Comparison of ENCODE assay signal across 14 mouse cellular contexts in genomic region chr2:3664086-3664485, GRCm38 (mm10).
DNase-seq lines count a peak whose midpoint lies in the region; ATAC-seq lines count a peak whose summit lies in the region.
"Had no signal": no experiment of that assay in that cellular context is flagged by ENCODE, and none has a peak within 500 bp of the region (broad histone marks: within the 10 kb centered on the region; RNA-seq: fewer than 3 reads in every experiment).

No protein-coding gene starts in this region.

- H3K4me2 ChIP-seq in intestine, embryonic 16.5 days (ENCODE audit: low read depth, low read length), result no peak overlapping the region
- no peak overlapping the region for H3K4me2 ChIP-seq in intestine, embryonic 15.5 days (replicated peaks)
- H3K4me2 ChIP-seq: heart, embryonic 13.5 days; midbrain, embryonic 15.5 days; neural tube, embryonic 15.5 days had no signal

- H3K36me3 ChIP-seq in intestine, embryonic 16.5 days (ENCODE audit: control insufficient read depth, insufficient read depth, low read length), result no peaks in the 10 kb centered on the region
- H3K36me3 ChIP-seq in intestine, embryonic 15.5 days, result no peaks in the 10 kb centered on the region
- H3K36me3 ChIP-seq: heart, embryonic 13.5 days; midbrain, embryonic 15.5 days; neural tube, embryonic 15.5 days had no signal

- H3K27ac ChIP-seq in intestine, embryonic 16.5 days (ENCODE audit: low read length), result no peak overlapping the region
- H3K27ac ChIP-seq in intestine, embryonic 15.5 days, result no peak overlapping the region
- H3K27ac ChIP-seq: heart, embryonic 13.5 days; hindbrain, postnatal 0 days; midbrain, embryonic 15.5 days; neural tube, embryonic 15.5 days had no signal

- DNase-seq in CD4-positive, CD25-positive, alpha-beta regulatory T cell, adult 2 months (ENCODE audit: low read depth, low spot score), result peak; percentile 28
- peak; percentile 59 for DNase-seq in lung, postnatal 36 days
- no peak for DNase-seq in left cerebral cortex, postnatal 25 days (ENCODE audit: low spot score in 2 of 2)
- DNase-seq in gastrocnemius, postnatal 25 days, result no peak
- DNase-seq in embryo, embryonic 11 days, result no peak
- DNase-seq: cerebellum, postnatal 36 days; right cerebral cortex, postnatal 25 days had no signal

- H3K9ac ChIP-seq in intestine, embryonic 16.5 days (ENCODE audit: low read depth, low read length), result no peak overlapping the region
- H3K9ac ChIP-seq in intestine, embryonic 15.5 days, result no peak overlapping the region
- H3K9ac ChIP-seq: heart, embryonic 13.5 days; midbrain, embryonic 15.5 days; neural tube, embryonic 15.5 days had no signal

- intact Hi-C loops in left cerebral cortex, postnatal 25 days (cut with DNase I), result no loop called here

- ATAC-seq in intestine, embryonic 16.5 days, result peak; percentile 44; the same call in 1 of the 2 replicates
- ATAC-seq in intestine, embryonic 15.5 days, result no peak
- peak; percentile 85 for ATAC-seq in granulocyte monocyte progenitor cell, adult 5-6 weeks (replicated peaks; ENCODE audit: poor library complexity, severe bottlenecking)
- ATAC-seq: hindbrain, postnatal 0 days; midbrain, embryonic 15.5 days had no signal

- WGBS in intestine, embryonic 16.5 days, result 63% methylated on average over 6 of the region's 6 CpGs
- WGBS in intestine, embryonic 15.5 days, result 58% methylated on average over 6 of the region's 6 CpGs

- H3K4me3 ChIP-seq in intestine, embryonic 16.5 days (ENCODE audit: low read length), result no peak overlapping the region
- H3K4me3 ChIP-seq in intestine, embryonic 15.5 days (replicated peaks), result no peak overlapping the region
- H3K4me3 ChIP-seq: heart, embryonic 13.5 days; midbrain, embryonic 15.5 days; neural tube, embryonic 15.5 days had no signal

- H3K27me3 ChIP-seq in intestine, embryonic 16.5 days (replicated peaks; ENCODE audit: control insufficient read depth, insufficient read depth, low read length), result no peaks in the 10 kb centered on the region
- H3K27me3 ChIP-seq in intestine, embryonic 15.5 days (replicated peaks), result no peaks in the 10 kb centered on the region
- H3K27me3 ChIP-seq: heart, embryonic 13.5 days; midbrain, embryonic 15.5 days; neural tube, embryonic 15.5 days had no signal

- no peaks in the 10 kb centered on the region for H3K9me3 ChIP-seq in intestine, embryonic 16.5 days (ENCODE audit: control insufficient read depth, low read length)
- no peaks in the 10 kb centered on the region for H3K9me3 ChIP-seq in intestine, embryonic 15.5 days
- H3K9me3 ChIP-seq: heart, embryonic 13.5 days; midbrain, embryonic 15.5 days; neural tube, embryonic 15.5 days had no signal

- H3K4me1 ChIP-seq in intestine, embryonic 16.5 days (ENCODE audit: control insufficient read depth, insufficient read depth, low read length), result no peaks in the 10 kb centered on the region
- H3K4me1 ChIP-seq in intestine, embryonic 15.5 days (replicated peaks), result no peaks in the 10 kb centered on the region
- H3K4me1 ChIP-seq: midbrain, embryonic 15.5 days; neural tube, embryonic 15.5 days had no signal

Comparison
In these comparisons a context has a peak if more than half of its experiments do, and no peak if none do; other contexts are left out.
1. DNase-seq: peak in CD4-positive, CD25-positive, alpha-beta regulatory T cell, adult 2 months (single experiment) and lung, postnatal 36 days (single experiment); none in left cerebral cortex, postnatal 25 days (0 of 2), gastrocnemius, postnatal 25 days (single experiment) and embryo, embryonic 11 days (single experiment).